Mouse (Mus musculus) frontal cortex, postnatal 14 days (tissue): ENCODE data around the gene Mthfd2.

ENCODE experiments used
- DNase-seq, 2 experiments: peaks; one replicate each; pipeline ENCODE4 v3.0.0; 2022; ENCODE audit warnings: low spot score in 2 of 2

Gene Mthfd2

GRCm38 (mm10) chr6:83341387-83341786 is 15.7 kb upstream of the Mthfd2 start:
- no peak for DNase-seq

GRCm38 (mm10) chr6:83327591-83328190 is 2.0 kb upstream of the Mthfd2 start:
- DNase-seq: no peak

- DNase-seq: no peak
Measured at GRCm38 (mm10) chr6:83326761-83327160, 1.1 kb upstream of the Mthfd2 start.

GRCm38 (mm10) chr6:83326394-83326736 is 657 bp upstream of the Mthfd2 start:
- DNase-seq: no peak

GRCm38 (mm10) chr6:83323652-83324419 is 1.9 kb downstream of the Mthfd2 start:
- no peak for DNase-seq

- DNase-seq: no peak
Measured at GRCm38 (mm10) chr6:83322794-83323193, 2.9 kb downstream of the Mthfd2 start.

GRCm38 (mm10) chr6:83321927-83322326 is 3.8 kb downstream of the Mthfd2 start:
- DNase-seq: no peak

GRCm38 (mm10) chr6:83317108-83317741 is 8.5 kb downstream of the Mthfd2 start:
- peak; percentile 87 to 90 for DNase-seq

GRCm38 (mm10) chr6:83316022-83316421 is 9.7 kb downstream of the Mthfd2 start:
- no peak for DNase-seq

GRCm38 (mm10) chr6:83315293-83315692 is 10.4 kb downstream of the Mthfd2 start:
- no peak for DNase-seq

GRCm38 (mm10) chr6:83312514-83312913 is 13.2 kb downstream of the Mthfd2 start:
- DNase-seq: no peak

- no peak for DNase-seq
Measured at GRCm38 (mm10) chr6:83312021-83312420, 13.7 kb downstream of the Mthfd2 start.

GRCm38 (mm10) chr6:83311206-83311605 is 14.5 kb downstream of the Mthfd2 start:
- DNase-seq: no peak

- DNase-seq: no peak
Measured at GRCm38 (mm10) chr6:83309017-83309416, 16.7 kb downstream of the Mthfd2 start.

GRCm38 (mm10) chr6:83302264-83302663 is 23.4 kb downstream of the Mthfd2 start:
- no peak for DNase-seq

- no peak for DNase-seq
Measured at GRCm38 (mm10) chr6:83301294-83301693, 24.4 kb downstream of the Mthfd2 start.

- no peak for DNase-seq
Measured at GRCm38 (mm10) chr6:83300447-83301229, 25.1 kb downstream of the Mthfd2 start.

- no peak for DNase-seq
Measured at GRCm38 (mm10) chr6:83280256-83280955, 45.3 kb downstream of the Mthfd2 start.

GRCm38 (mm10) chr6:83278881-83279280 is 46.8 kb downstream of the Mthfd2 start:
- no peak for DNase-seq

GRCm38 (mm10) chr6:83277151-83277550 is 48.6 kb downstream of the Mthfd2 start:
- no peak for DNase-seq

GRCm38 (mm10) chr6:83273733-83274132 is 52.0 kb downstream of the Mthfd2 start:
- no peak for DNase-seq
